Mouse (Mus musculus): ENCODE measurements around the gene Rtcb. TPM values are rescaled to one million over a fixed set of nuclear protein-coding genes. Genes with fewer than 3 reads are reported as not detected.

The Rtcb gene
- 136 and 138 TPM in 2 replicates for polyA plus RNA-seq (2015; fragmentation: Nextera tagmentation; extraction: Ambion mirVana)

DNA sequence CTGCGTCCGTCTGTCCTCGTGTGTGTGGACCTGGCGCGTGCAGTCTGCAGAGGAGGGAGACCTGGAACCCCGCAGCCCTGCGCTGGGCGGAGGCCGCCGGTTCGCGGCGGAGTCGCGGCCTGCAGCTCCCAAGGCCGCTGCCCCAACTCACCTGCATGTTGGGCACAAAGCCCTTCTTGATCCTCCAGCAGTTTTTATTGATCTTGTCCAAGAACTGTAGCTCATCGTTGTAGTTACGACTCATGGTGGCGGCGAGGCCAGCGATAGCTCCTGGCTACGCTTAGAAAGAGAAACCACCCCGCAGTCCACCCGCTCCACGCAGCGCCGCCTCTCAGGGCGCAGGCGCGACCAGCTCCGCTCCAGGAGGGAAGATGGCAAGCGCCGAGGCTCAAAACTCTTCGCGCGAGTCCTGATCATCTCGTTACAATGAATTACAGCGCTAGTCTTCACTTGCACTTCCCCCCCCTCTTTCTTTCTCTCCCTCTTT is at the start of gene Rtcb:
Gene Rtcb, minus strand, starts transcription at position 360 of the 487 bp plus-strand sequence.

DNA sequence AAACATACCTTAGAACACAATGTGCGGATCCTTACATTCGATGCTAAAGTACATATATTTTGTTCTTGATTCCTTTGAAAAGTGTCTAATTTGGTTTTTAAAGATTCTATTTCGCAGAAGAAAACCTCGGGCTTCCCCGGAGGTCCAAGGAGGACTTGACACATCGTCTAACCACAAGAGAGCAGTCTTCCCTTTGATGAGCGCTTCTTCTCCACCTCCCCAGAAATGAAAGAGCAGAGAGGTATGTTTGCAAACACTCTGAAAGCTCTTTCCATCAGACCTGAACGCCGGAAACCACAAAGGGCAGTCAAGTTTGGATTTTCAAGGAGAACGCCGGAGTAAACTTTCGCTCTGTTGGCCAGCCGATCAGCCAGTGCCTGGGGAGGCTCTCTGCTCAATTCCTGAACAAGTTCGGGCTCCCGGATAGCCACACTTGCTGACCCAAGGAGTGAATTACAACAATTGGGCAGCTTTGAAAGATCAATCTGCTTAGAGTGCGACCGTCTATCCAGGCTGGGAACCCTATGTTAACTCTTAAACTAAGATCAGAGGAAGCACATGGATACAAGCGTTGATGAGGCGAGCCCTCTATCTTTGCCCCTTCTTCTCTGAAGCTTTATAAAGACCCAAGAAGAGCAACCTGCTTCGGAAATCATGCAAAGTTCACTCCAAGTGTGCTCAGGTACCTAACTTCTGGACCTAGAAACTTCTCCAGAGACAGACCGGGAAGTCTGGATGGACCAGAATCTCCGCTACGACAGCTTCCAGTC is 29.8 kb downstream of the Rtcb start, which contains the start of gene Ascl4:
Gene Ascl4, plus strand, starts transcription at position 6 of the 770 bp plus-strand sequence.

DNA sequence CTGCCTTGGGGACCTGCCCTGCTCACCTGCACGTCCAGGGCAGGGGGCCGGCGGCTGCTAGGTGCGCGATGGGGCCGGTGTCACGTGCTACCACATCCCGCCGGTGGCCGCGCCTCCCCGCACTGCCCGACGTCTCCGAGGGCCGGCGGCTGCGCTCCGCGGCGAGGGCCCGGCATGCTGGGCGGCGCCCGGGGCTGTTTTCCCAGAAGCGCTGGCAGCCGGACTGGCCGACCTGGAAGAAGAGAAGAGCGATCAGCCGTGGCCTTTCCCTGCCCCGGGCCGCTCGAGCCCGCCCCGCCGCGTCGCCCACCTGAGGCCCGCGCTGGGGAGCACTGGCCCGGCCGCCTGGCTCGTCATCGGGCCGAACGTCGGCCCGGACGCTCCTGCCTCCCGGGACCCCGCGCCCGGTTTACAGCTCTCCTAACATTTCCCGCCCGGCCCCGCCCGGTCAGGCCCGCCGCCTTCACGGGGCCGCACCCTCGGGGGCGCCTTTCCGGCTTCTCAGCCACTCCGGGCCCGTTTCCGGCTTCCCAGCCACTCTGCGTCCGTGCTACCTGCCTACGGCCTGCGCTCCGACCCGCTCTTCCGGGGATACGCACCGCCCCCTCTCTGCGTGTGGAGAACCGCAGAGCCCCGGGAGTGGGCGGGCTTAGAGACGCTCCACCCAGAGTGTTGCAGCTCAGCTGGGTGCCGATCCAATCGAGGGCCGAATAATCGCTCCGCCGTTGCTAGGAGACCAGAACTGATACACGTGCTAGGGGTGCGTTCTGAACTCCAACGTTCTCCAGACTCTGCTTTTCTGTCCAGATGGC is 40.9 kb downstream of the Rtcb start, which contains the start of gene Prdm4:
Gene Prdm4, minus strand, starts transcription at position 645 of the 812 bp plus-strand sequence.

Other genes with a start within 250 kb of the Rtcb start
- gene Pwp1, start 128.3 kb downstream of the Rtcb start, polyA plus RNA-seq (2015; fragmentation: Nextera tagmentation; extraction: Ambion mirVana) = 47.5 and 47.8 TPM in 2 replicates
- 14.1 and 14.4 TPM in 2 replicates for gene Prdm4, start 40.7 kb downstream of the Rtcb start, polyA plus RNA-seq (2015; fragmentation: Nextera tagmentation; extraction: Ambion mirVana)
- gene Ascl4, start 30.1 kb downstream of the Rtcb start, polyA plus RNA-seq (2015; fragmentation: Nextera tagmentation; extraction: Ambion mirVana) = 0.22 and 0.29 TPM in 2 replicates
- gene Bpifc, start 54.1 kb upstream of the Rtcb start, polyA plus RNA-seq (2015; fragmentation: Nextera tagmentation; extraction: Ambion mirVana) = 0.48 and 0.75 TPM in 2 replicates
- gene Fbxo7, start 64.1 kb upstream of the Rtcb start, polyA plus RNA-seq (2015; fragmentation: Nextera tagmentation; extraction: Ambion mirVana) = 32.6 and 36.2 TPM in 2 replicates